Mouse (Mus musculus) forelimb bud, embryonic 11.5 days (tissue): ENCODE data around the gene Cyp4v3.
"Not testable (repeated sequence)": the region's sequence is repeated elsewhere in the genome, so short reads cannot be mapped to it uniquely, and the experiment has no call there.

Experiments
- DNase-seq: peaks from one replicate; pipeline ENCODE4 v3.0.0-alpha.2; 2012; ENCODE audit warnings: low read depth, low spot score

Gene Cyp4v3

DNA sequence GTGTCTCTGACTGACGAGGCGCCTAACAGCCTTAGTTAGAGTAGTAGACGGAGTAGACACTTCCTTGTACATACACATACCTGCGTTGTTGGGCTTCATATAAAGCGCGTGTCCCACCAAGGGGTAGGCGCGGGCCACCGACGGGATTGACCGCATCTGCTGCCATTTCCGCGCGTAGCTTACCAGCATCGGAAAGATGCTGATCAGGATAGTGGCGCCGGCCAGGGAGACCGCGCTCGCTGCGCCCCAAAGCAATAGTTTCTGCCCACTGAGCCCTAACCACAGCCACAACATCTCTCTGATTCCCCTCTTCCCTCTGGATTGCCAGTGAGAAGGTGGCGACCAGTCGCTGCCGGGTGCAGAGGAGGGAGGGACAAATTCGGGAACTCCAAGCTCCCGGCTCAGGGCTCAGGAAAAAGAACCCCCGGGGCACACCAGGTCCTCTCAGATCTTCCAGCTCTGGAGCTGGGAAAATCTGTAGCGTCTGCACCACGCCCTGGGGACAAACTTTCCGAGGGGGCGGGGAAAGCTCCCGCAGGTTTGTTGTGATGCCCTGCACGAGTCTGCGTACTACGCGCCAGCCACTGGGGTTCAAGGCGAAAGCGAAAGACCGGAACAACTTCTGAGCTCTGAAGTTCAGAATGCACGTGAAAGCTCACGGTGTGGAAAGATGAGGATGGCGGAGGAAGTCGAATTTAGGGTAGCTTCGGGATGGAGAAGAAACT lies at the start of gene Cyp4v3:
Gene Cyp4v3, minus strand, starts transcription at position 532 of the 725 bp plus-strand sequence.
- peak; percentile 66 for DNase-seq

DNA sequence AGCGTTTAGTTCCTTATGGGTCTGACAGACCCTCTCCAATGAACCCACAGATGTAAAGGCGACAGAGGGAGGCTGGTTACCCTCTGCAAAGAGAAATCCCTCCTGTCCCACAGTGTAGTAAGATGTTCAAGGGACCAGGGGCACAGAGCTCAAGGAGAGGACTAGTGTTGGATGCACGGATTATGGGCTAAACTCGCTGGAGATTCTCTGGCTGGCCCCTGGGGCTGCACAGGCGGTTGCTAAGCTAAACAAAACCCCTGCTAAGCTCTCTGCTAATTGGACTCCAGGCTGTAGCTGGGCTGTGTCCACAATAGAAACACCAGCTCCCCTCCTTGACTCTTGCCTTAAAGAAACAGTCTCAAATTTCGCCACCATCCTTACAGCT lies 48.9 kb upstream of the Cyp4v3 start, which contains the start of gene Fam149a:
Gene Fam149a, minus strand, starts transcription at position 329 of the 385 bp plus-strand sequence.
- DNase-seq: peak; percentile 68

DNA sequence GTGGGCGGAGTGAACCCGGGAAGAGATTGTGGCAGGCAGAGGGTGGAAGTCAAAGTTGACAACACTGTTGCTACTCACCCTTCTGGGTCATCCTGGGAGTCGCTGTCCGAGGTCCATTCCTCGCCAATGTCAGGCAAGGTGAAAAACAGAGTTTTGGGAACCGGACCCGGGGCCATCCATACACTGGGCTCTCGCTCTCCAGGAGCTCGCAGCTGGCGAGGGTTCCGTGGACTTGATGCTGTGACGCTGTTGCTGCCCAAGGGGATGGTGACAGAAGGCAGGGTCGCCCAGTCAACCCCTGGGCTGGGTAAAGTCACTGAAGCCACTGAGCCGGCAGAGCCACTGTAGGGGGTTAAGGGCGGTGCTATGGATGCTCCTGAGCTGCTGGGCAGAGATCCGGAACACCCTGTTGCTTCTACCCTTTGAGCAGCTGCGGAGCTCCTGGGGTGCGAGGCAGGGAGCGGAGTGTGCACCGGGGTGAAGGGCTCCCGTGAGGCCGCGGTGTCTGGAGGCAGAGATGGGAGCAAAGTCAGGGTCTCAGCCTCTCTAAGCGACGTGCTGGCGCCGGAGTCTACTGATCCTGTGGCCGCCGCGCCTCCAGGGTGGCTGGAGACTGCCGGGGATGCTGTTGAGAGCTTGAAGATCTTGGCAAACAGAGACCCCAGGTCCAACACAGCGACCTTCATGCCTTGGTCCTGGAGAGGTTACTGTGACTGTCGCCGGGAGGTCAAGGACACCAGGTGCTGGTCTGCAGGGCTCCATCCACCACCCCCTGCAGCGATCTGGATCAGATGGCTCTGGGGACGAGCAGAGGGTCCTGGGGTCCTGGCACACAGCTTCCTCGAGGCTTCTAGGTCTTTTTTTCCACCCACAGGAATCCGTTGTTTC lies 48.3 kb upstream of the Cyp4v3 start:
- DNase-seq: peak; percentile 4

DNA sequence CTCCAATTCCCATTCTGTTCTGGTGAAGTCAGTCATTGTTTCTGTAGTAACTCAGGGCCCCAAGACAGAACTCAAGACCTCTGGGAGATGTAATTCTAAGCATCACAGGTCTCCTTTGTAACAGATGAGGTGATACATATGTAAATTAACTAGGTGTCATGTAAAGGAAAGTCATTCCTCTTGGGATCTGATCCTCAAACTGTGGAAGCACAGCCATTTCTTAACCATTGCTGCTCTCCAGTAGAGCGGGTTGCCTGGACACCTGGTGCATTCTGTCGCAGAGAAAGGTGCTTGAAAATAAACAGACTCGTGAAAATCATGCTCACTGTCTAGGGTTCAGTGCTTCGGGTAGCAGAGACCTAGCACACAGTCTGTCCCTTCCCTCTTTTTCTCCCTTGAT lies 47.6 kb upstream of the Cyp4v3 start:
- no peak for DNase-seq

DNA sequence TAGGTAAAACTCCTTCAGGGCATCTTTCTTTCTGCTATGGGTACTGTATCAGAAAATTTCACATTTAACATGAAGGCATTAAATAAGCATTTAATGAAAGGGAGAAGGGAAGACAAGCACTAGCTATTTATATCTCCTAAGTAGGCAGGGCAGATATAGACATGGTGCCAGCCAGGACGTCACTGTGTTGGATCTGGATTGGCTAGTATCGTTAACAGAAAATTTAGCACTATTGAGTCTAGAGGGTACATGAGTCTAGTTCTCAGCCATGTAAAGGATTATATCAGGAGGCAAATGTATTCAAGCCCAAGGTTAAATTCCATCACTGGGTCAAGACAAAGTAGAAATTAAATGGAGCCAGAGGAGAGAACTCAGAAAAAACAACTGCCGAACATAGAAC lies 41.1 kb upstream of the Cyp4v3 start:
- DNase-seq: no peak

DNA sequence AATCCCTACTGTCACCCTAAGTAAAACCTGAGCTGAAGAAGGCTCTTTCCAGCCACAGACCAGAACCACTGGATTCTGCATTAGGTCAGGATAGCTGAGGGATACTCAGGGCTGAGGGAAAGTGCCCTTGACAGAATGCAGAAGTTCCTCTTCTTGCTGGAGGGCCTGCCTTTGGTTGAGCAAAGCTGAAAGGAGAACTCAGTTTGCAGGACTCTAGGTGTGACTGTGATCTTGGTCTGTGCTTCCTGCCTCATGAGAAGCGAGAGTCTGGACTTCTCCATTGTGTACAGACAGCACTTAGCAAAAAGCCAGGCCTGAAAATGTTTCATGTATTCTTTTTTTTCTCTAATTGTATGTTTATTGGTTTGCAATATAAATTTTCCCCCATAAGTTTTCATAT lies 34.1 kb upstream of the Cyp4v3 start:
- no peak for DNase-seq

DNA sequence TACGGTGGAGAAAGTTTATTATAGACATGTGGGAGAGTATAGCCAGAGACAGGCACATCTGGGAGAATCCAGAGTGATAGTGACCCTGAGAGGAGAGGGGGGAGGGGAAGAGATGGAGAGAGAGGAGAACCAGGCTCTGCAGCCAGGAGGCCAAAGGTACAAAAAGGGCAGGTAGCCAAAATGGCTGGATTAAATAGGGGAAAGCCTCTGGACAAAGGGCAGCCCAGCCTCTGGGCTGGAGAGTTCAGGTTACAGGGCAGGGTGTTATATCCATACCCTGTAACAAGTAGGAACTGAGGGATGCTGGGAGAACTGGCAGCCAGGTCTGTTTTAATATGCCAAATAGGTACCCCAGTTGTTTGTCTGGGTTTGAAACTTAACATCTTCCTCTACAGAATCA lies 30.2 kb upstream of the Cyp4v3 start:
- DNase-seq: no peak

DNA sequence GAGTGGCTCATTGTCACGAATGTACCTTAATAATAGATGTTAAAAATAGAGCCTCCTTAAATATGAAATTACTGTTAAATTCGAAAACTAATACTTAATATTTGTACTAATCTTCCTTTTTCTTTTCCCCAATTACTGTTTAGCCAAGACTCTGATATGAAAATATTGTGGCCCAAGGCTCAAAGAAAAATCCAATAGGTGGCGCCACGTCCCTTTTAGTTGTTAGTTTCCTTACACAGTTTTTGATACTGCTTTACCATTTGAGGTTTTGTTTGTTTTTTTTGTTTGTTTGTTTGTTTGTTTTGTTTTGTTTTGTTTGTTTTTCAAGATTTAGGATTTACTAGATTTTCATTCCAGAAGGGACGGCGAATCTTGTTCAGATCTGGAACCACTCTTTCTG lies 29.3 kb upstream of the Cyp4v3 start:
- DNase-seq: peak; percentile 3

DNA sequence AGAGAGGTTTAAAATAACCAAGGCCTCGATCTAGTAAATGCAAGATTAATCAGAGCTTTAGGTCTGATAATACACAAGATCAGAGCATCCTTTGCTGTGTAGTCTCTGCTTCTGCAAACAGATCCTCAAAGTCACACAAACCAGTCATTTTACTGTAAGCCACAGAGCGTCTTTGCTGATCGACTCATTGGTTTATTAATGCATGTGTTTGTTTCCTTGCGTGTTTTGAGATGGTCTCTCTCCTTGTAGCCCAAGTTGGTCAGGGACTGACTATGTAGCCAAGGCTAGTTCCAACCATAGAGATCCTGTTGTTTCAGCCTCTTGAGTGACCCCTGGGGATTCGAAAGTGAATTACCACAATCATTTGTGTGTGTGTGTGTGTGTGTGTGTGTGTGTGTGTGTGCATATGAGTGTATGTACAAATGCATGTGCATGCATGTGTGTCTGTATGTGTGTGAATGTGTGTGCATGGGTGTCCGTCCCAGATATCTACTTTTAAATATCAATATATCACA lies 26.1 kb upstream of the Cyp4v3 start:
- peak; percentile 2 for DNase-seq

DNA sequence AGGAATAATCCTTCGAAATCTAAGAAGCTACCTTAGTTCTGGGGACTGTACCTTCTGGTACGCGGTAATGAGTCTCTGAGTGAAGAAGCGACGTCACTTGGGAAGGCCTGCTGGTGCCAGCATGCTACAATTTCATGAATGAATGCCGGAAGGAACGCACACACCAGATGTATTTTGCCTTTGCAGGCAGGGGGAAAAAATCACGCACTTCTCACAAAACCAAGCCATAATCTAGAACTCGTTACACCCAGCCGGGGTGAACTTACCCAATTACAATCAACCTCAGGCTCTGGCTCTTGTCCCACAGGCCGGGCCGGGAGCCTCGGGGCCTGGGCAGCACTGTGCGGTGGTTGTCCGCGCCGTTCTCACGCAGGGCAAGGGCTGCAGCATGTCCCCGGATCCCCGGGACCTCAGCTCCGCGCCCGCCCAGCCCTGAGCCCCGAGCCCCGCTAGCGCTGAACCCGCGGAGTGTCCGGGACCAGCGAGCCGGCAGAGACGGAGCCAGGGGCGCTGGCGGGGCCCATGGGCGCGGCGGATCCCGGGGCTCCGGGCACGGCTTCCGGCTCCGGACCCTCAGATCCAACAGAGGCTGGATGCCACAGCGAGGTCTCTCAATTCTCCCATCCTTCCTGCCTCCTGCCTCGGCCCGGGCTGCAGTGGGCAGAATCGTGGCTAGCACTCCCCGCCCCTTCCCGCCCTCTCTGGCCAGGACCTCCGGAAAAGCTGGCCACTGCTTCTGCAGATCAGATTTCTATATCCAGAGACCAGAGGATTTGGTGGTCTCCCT lies 25.3 kb upstream of the Cyp4v3 start:
- DNase-seq: peak; percentile 40

DNA sequence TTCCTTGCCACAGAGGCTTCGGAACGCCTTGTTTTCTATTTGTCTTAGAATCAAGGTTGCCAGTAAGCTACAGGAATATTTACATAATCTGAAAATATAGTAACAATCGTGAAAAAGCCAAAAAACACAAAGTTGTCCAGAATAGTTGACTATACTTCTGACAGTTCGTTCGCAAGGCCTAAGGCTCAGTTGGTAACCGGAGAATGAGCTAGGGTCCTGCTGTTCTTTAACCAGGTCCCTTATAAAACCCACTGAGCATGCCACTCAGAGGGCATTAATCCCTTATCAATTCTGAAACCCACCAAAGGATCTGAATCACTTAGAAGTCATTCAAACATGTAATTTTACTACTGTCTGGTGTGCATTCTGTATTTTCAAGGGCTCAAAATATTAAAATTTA lies 22.8 kb upstream of the Cyp4v3 start:
- no peak for DNase-seq

DNA sequence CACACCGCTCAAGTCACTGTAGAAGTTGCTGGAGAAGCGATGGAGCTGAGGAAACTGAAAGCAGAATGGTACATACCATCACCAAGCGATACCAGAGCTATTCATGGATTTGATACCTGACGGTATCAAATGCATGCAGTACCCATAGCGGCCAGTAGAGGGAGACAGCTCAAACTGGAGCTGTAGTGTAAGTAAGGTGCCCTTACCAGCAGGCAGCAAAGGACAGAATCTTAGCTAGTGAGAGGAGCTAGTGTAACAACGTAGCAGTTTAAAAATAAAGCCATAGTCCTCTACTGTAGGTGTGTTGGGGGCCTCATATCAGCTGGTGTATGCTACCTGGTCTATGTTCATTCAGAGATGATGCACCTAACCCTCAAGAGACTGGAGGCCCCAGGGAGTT lies 12.0 kb upstream of the Cyp4v3 start:
- peak; percentile 88 for DNase-seq

DNA sequence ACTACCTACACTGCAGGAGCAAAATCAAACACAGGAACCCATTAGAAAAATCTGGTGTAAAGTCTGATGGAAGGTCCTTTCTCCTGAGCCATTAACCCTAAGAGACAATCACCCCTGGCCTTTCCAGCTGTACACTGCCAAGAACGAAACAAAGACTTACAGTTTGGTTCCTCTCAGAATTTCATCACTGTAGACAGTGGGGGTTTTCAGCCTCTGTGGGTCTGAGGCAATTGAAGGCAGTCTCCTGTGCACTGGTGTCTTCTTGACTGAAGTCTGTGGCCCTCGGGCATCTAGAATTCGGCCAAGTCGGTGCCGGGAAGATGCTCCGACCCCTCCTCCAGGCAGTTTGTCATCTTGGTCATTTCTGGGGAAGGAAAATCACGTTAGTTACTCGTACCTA lies 11.3 kb upstream of the Cyp4v3 start:
- DNase-seq: no peak

DNA sequence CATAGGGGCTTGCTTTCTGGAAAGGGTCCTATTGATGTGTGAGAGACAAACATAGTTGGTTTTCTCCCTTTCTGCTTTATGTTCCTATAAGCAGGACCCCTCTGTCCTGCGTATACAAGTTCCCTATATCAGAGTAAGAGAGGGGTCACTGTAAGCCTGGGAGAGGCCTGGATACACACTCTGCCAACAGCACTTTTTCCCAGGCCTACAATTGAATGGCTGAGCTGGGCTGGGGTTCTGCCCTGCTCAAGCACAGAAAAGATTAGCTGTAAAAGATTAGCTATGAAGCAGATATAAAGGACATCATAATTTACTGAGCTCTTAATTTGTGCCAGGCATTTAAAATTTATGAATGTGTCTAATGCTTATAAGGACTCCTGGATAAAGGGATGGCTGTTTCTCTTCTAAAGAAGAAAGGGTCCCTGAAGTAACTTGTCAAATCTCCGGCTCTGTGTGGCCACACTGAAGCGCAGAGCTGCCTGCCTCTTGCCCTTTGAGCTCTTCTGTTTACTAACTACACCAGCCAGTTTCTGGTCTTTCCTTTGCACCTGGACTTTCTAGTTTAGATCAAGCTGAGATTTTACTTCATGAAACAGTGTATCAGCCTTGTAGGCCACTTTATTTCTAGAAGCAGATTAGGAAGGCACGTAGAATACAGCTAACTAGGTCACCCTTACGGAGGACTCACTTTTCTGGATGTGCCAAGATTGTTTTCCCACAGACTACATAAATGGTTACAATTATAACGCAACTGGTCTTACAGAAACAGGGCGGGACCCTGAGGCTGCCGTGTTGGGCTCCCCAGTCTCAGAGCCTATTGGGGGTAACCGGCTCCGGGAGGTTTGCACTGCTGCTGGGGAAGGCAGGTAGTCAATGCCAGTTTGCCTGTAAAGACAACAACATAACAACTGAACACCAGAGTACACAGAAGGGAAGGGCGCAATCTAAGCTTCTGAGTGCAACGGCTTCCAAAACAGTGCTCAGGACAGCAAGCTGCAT lies 8.9 kb upstream of the Cyp4v3 start:
- no peak for DNase-seq

DNA sequence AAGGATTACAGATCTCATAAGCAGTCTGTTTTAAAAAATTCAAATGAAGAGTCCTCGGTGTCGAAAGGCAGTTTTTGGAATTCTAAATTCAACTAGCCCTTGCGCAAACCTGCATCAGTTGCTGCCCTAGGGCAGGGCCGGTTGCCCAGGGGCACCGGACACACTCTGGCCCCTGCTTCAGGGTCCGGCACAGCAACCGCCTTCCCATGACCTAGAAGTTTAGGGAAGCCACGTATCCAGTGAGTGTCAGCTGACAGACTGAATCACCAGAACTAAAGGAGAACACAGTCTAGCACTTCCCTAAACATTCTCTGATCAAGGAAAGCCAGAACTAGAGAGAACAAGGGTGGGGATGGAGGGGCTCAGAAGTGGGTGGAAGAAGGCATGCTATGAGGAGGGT lies 477 bp upstream of the Cyp4v3 start:
- no peak for DNase-seq

DNA sequence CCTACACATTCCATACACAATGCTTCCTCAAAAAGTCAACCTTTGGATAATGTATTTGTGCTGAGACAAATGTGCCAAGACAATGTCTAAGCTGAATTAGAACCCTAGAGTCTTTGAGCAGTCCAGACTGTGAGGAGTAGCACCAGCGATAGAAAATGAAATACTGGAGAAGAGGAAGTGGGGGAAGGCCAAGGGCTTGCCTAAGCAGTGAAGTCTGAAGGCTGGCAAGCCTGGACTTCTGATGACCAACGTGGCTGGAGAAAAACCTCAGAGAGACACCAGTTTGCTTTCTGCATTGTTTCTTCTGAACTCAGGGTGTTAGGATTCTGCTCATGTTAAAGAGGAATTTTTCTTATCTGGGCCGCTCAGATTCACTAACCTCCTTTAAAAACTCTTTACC lies 2.2 kb downstream of the Cyp4v3 start:
- no peak for DNase-seq

DNA sequence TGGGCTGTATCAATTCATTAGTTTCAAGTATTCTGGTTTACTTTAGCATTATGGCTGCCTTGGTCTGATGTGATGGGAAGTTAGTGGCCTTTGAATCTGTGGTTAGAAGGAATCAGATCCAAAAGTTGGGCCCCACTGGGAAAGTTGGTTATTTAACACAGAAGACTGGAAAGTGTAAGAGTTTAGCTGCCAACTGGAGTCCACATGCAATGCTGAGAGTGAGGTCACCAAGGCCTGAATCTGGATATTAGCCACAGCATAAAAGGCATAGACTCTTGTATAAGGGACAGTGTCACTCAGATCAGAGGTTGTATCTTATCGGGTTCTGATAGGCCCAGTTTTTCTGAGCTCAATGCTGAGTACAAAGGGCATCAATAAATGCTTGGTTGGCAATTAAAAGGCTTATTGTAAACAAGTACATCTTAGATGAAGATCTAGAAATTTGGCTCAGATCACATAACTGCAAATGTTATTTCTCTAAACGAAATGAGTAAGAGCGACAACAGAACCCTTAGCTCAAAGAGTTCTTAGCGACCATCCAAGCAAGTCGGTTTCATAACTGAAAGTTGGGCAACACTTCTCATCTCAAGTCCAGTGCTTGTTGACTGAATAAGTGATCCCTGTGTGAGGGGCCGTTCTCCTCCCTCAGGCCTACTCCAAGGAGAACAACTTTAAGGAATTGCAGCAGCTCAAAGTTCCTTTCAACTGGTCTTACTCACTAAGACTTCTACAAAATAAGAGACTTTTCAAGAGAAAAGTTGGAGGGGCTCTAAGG lies 3.6 kb downstream of the Cyp4v3 start:
- no peak for DNase-seq

DNA sequence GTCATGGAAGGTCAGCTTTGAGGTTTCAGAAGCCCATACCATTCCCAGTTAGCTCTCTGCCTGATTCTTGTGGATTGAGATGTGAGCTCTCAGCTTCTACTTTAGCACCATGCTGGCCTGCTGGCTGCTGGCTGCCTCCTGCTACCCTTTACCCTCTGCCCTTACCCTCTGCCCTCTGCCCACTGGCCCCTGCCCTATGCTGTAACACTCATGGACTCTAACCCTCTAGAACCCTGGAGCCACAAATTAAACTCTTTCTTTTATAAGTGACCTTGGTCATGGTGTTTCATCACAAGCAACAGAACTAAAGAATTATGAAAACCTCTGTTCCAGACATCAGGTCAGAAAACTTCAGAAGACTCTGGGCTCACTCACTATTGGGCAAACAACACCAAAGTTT lies 5.9 kb downstream of the Cyp4v3 start:
- DNase-seq: not testable (repeated sequence)

DNA sequence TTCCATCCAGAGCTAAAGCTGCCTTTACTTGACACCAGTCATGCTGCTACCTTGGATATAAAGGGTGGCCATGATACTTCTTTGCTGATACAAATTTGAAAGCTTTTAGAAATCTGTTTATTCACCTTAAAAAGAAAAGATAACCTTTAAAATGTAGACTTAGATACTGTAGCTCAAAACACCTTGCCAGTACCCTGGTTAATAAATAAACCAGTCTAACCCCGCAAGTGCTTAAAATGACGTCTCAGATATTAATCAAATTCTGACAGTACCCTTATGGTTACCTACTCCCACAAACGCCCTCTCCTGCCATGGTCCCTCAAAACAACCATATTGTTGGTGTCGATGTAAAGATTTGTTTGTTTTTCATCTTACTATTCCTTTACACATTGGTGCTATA lies 8.9 kb downstream of the Cyp4v3 start:
- no peak for DNase-seq

DNA sequence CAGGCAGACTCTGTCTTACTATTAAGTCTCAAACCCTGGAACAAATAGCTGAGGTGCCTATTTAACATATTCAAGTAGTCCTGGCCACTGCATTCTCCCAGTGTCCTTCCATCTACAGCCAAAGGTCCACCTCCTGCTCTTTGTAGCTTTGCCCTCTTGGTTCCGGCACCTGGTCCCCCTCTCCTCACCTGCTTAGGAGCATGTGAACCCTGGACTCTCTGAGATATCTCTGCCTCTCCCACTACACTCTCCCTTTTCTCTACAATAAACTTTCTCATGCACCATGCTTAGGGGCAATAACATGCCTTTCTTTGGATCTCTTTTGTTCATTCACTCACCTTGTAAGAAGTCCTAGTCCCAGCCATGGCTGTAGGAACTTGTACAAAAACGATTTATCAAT lies 11.7 kb downstream of the Cyp4v3 start:
- no peak for DNase-seq
